Mouse (Mus musculus) liver (tissue): ENCODE measurements at regions not wholly inside any gene's neighbourhood (a gene's known extent, or its start where the extent isn't known, plus 50 kb on each side); places are given as distances from the start of the nearest gene placed in this dataset.
A peak's percentile ranks its signal among the peaks of the same experiment; 100 is the strongest.

Experiments used
- DNase-seq: peaks from one replicate; pipeline ENCODE4 v3.0.0-alpha.2; 2020; ENCODE audit warnings: mixed read lengths

DNA sequence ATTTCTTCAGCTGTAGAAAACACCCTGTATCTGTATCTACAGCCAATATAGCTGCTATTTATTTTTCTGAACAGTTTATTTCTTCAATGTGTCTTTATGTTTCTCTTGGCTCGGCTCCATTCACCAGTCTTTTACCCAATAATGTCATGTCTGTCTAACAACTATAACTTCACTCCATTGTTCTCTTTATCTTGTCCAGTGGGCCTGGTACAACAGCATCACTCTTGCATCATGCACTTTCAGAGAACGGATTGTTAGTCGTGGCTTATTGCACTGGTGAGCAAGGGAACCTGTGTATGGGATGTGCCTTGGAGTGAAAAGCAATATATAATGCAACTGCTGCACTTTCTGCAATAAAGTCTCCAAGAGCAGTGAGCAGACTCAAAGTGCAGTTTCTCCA is 299.6 kb upstream of the Marcks start:
- no peak for DNase-seq

DNA sequence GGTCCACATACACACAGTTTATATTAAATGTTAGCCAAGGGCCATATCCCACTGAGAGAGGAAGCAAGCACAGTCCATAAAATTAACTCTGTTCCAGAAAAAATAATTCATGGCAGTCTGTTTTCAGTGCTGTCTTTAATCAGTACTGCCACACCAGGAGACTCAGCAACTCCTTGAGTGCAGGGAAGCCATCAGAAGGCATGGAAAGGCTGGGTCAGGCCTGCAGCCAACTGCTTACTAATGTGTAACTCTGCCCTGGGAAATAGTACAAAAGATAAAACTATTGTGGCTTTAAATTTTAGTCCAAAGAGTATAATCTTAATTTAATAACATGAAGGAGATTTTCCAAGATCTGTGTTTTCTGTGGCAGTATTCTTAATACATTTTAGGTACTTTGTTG is 298.1 kb upstream of the Marcks start:
- DNase-seq = no peak

DNA sequence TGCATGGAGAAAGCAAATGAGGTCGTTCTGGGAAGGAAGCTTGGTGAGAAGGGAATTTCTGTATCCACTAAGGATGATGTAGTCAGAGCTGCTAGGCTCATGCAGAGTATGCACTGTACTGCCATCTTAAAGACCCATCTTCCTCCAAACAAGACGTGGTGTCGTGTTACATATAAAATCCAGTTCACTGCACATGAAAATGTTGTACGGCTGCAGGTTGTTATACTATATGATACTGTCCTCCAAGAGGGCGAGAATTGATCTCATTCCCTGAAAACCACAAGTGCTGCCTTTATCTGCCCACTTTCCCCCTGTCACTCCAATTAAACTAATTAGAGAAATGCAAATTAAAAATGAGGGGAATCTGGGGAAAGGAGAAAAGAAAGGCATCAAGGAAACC is 295.5 kb upstream of the Marcks start:
- DNase-seq = no peak

DNA sequence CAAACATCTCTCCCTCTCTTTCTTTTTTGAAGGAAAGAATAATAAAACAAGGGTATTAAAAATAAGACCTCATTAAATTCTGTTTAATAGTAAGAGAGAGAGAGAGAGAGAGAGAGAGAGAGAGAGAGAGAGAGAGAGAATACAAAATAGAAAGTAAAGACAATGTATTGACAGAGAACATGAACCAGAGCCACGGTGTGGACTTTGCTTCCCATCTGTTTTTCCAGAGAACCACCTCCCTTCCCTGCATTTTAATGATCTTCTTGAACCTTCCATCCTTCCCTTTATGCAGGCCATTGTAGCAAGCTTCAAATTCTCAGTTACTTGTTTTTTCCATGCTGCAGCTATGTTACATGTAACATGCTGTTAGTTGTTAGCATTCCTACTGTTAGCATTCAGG is 284.3 kb upstream of the Marcks start:
- DNase-seq = no peak

DNA sequence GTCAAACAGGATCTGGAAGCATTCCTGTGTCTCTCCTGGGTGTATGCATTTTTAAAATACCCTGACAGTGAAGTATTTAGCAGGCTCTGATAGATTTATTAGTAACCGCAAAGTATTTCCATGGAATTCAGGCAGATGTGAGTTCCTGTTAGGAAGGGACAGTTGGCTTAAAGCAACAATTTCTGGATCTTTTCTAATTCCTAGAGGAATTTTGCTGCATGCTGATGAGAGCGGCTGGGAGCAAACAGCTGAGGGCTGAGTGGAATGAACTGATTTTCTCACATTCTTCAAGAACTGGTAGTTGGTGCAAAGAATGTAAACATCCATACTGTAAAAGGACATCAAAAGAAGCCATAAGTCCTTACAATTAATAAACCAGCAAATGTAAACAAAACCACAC is 283.9 kb upstream of the Marcks start:
- DNase-seq = no peak

DNA sequence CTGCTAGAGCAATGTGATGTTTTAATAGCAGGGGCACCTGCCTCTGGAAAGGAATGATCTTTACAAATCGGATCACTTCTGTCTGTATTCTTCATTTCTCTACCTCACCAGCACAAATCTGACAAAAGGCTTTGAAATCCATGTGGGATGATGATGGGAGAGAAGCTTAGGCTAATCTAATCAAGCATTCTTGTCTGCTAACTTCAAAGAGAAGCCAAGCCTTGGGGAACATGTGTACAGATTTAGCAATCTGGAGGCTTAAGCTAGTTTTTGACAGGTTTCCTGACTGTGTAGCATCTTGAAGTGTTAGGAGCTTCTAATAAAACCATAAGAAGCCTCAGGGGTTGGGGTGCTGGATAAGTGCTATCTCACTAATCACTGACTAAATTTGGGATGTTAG is 277.6 kb upstream of the Marcks start:
- no peak for DNase-seq

DNA sequence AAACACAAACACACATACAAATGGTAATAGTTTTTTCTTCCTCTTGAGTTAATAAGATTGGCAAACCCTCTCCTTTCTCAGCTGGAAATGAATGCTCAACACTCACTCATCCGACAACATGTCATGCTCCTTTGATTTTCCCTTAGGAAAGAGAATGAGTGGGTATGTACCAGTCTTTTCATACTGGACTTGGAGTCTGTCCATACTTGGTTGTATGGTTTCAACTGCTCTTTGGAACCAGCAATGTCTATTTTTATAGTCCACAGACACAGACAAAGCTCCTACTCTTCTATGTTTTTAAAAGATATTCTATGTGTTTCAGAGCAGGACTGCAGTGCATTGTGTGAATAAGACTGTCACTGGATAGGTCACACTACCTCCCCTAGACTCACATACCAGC is 273.7 kb upstream of the Marcks start:
- no peak for DNase-seq

DNA sequence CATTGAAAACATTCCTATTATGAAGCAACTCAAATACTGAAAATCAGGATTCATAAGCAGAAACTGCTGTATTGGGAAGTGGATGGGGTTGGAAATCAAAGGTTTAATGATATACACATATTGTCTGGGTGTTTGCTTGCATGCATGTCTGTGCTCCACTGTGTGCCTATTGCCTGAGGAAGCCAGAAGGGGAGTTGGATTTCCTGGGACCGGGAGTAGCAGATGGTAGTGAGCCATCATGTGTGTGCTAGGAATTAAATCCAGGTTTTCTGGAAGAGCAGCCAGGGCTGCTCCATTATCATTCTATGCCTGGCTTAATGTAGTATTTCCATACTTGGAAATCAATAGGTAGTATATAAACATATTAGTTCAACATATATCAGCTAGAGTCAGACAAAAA is 271.0 kb upstream of the Marcks start:
- DNase-seq = no peak

DNA sequence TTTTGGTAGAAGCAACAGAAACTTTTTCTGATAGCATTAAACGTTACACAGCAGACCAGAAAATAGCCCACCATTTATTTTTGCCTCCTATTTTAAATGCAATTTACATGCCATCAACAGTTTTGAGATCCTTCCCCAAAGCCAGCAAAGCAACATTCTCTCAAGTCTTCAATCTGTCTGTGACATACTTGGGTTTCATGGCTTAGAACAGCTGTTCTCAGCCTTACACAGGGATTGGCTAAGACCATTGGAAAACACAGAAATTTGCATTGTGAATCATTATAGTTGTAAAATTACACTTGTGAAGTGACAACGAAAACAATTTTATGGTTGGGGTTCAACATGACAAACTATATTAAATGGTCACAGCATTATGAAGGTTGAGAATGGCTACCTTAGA is 268.8 kb upstream of the Marcks start:
- DNase-seq = no peak

DNA sequence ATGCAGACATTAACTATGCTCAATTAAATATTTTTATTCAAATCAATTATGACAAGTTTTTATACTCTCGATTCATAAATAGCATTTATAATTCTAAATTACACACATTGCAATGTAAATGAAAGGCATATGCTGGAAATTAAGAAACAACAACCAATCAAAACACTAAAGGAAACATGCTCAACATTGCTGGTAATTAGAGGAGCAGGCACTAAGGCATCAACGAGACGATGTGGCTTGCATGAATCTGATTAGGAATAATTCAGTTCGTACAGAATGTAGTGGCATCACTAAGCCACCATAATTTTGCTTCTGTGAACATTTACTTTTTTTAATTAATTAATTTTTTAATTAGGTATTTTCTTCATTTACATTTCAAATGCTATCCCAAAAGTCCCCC is 266.2 kb upstream of the Marcks start:
- no peak for DNase-seq

DNA sequence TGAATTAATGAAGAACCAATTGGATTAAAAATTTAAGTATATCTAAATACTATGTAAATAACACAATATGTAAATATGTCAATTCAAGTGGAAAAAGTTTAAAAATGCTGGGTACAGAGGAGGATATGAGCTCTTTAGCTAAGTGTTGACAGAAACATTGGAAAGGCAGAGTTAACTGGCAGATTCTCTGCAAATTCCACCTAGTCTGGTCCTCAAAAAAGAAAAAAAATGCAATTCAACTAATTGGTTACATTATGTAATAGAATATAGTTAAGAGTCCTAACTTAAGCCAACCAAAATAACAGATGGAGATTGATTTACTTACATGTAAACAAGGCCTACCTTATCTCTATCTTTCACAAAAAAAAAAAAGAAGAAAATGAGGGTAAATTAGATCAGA is 265.7 kb upstream of the Marcks start:
- DNase-seq = no peak

DNA sequence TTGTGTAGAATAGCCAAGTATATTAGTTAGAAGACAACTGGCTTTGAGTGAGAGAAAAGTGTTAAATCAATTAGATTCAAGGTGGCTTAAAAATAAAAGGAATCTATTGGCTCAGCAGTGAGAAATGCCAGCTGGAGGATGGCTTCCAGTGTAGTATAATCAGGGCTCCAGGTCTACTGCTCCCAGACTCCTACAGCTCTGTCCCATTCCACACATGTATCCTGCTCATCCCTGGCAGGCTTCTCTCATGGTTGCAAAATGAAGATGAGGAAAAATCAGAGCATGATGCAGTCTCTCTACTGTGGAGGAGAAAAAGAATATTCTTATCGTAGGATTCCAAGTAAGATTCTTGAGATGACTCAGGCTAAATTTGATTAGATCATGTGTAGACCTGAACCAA is 263.7 kb upstream of the Marcks start:
- no peak for DNase-seq

DNA sequence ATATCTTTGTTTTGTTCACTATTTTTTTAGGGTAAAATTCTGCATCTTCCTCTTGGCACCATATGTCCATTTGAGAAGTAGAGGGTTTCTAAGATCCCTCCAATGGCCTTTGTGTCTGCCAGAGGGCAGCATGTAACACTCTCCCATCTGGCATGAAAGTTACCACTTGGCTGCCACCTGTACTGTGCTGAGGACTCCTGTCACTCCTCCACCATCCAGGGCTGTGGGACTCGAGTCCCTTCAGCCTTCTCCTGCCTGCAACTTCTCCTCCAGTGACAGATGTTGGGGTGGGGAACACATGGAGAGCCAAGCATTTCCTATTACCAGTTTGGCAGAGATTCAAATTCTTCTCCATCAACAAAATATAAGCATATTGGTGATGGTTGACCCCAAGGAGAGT is 262.3 kb upstream of the Marcks start:
- DNase-seq = no peak

DNA sequence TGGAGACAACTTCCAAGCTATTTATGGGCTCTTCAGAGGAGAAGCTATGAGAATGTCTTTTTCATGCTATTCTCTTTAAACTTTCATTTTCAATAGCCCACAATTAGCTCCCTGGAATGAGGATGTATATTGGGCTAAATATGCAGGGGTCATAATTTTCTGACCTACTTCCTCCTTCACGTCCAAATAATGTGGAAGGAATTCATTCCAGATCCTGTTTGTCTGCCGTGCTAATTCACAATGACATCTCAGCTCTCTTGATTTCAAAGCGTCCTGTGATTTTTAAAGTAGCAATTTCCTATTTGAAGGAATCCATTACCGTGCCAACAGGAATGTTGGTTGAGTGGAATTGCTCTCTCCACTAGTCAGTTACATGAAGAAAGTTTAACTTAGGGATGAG is 261.7 kb upstream of the Marcks start:
- DNase-seq = no peak

DNA sequence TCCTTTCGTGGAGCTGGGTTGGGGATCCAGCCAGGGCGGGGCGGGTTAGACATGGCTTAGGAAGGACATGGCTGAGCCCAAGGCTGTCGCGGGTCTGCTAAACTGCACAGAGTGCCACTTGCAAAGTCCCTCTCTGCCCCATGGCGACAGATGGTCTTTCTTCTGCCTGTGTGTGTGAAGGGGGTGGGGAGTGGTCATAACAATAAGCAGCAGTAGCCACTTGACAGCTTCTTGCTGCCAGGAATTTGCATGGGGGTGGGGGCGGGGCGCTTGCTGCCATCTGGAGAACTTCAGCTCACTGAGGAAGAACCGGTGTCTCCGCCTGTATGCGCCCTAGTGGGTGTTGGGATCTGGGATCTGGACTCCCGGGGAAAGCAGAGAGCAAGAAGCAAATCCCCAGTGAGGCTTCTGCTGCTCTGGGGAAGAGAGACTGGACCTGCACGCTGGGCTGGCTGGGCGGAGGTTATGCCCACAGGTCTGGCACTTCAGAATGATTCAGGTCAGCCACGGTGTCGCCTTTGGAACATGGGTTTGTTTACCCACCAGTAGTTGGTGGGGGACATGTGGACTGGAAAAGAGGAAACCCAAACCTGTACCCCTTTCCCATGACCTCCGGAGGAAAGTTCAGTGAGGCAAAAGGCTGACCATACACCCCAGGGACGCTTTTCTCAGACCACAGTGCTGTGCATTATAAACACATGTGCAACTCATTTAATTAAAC is 258.7 kb upstream of the Marcks start:
- peak; percentile 67 for DNase-seq

DNA sequence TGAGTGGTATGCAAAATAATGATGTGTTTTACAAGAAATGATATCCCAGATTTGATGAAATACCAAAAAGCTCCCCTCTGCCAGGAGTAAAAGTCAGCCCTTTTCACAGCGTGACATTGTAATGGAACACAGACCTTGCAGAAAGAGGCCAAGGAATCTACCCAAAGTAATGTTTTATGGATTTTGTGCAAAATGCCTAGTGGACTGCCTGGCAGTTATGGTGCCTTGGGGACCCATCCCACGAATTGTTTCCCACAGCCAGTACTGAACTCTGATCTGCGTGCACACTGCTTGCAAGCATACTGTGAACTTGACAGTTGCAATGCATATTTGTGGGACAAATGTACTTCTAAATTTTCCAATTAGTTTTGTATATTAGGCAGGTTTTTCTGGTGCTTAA is 251.3 kb upstream of the Marcks start:
- no peak for DNase-seq

DNA sequence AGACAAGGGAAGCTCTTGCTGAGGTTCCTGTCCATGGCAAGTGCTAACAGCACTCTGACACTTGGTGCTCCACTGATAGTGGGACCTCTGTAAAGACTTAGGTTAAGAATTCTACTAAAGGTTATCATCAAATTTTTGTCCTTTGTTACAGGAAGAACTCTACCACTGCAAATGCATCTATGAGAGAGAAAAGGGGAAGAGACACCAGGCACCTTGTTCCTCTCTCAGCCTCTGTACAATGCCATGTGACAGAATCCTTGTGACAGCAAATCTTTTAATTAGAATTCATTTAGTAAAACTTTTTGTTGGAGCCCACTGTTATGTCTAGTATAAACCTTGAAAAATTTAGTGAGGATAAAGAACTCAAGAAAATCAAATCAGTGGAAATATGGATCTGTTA is 247.5 kb upstream of the Marcks start:
- no peak for DNase-seq

DNA sequence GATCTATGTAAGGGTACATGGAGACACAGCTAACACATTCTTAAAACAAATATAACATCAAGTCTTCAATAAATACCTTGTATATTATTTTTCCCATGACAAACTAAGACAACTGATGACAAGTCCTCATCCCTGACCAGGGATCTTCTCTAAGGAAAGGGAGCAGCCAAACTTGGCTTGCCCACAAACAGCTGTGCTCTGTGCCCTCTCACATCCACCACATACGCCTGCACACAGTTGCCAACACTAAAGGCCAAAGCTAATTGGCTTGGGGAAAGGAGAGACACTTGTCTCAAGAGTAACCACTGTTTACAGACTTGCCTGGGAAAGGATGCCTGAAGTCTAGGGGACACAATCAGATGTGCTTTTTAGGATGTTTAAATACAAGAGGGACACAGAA is 241.3 kb upstream of the Marcks start:
- no peak for DNase-seq

DNA sequence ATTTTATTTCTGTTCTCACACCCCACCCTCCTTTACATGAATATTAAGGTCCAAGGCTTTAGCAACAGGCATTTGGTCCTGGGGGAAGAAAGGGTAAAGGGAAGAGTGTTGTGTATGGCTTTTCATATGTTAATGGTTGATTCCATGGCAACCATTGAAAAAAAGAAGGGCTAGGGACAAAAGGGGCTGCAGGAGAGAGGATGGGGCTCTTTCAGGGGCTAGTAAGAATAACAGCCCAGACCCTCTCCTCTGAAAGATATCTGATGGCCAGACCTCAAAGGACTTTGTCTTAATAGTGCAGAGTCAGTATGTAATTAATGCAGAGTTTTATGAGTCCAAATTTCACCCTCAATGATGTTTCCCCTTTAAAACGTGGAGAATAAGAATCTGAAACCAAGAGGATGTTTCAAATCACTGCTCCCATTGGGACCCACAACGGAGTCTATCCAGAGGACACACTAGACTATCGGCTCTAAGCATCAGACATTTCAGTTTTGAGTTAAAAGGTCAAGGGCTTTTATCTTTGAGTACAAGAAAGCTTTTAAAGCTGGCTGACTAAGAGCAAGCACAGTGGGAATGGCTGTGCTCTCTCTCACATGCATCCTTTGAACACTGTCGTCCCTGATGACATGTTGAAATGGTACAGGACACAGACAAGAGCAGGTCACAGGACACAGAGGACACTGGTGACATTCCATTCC is 239.4 kb upstream of the Marcks start:
- DNase-seq = no peak

DNA sequence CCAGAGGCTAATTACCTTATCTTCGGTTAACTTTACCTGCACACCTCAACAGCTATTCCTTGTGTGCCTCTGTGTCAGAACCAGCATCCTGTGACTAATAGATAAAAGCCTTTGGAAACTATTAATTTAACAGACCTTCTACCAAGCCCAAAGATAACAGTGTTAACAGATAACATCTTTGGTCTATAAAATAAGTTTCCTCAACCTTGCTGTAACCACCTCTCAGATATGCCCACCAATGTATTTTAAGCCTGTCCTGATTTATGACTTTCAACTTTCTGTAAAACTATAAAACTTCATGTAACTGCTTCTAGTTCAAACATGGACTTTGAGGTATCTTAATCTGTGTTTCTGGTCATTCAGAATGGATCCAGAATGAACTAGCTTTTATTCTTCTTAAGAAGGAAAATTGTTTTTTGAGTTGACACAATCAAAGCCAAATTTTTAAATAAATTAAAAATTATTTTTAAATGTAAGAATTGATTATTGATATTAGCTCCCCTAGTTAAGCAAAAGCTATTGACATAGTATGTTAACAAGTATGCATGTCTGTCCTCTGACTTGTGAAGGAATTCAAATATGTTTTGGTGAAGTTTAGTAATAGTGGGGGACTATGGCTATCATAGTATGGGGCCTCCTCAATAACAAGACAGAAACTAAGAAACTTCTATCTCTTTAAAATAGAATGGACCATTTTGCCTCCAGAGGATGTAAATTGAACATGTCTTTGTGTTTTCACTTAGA is 238.7 kb upstream of the Marcks start:
- no peak for DNase-seq

DNA sequence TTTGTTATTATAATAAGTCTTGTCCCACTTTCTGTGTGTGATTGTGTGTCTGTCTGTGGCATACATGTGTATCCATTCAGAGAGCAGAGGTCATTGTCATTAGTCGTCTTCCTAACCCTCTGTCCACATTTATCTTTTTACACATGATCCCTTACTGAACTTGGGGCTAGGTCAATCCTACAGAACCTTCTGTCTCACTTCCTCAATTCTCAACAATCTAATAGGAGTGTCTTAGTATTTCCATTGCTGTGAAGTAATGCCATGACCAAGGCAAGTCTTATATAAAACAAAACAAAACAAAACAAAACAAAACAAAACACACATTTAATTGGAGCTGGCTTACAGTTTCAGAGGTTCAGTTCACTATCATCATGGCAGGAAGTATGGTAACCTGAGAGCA is 237.5 kb upstream of the Marcks start:
- no peak for DNase-seq

DNA sequence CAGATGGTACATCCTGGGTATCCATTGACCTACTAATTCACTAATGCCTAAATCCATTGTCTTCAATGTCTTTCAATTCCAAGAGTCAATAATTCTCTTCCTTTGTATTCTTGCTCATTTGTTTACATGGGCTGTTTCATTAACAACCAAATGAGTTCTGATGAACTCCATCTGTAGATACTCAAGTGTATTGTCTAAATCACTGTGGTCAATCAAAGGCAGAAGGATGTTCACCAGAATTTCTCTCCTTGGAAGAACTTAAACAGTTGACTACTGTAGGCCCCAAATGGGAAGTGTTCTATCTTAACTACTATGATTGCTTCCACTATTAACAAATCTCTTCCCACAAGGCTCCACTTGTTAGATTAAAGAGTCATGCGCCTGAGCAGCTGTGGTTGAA is 236.9 kb upstream of the Marcks start:
- DNase-seq = no peak

DNA sequence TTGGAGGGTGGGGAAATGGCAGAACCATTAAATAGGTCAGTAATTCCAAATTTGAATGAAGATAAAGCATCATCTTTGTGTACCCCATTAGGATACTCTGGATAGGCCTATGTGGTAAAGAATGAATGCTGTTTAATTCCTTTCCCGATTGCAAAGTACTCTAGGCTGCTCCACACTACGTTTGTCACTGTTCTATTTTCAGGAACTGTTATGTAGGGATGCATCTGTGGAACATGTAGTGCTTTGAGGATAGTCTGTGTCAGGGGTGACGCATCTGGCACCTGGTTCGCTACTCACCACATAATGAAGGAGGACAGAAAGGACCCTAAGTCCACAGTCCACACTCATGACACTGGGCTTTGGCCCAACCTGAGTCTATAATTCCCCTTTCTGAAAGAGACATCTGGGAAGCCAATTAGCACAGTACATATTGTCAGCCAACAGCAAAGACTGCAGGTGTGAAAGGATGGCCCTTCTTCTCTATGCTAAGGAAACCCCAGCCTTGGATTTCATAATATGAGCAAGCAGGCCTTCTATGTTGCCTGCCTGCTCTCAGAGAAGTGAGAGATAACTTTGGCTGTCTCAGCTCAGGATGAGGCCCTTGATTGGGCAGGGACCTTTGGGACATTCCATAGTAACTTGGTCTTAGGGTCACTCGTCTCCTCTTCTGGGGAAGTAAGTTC is 230.4 kb upstream of the Marcks start:
- DNase-seq = no peak

DNA sequence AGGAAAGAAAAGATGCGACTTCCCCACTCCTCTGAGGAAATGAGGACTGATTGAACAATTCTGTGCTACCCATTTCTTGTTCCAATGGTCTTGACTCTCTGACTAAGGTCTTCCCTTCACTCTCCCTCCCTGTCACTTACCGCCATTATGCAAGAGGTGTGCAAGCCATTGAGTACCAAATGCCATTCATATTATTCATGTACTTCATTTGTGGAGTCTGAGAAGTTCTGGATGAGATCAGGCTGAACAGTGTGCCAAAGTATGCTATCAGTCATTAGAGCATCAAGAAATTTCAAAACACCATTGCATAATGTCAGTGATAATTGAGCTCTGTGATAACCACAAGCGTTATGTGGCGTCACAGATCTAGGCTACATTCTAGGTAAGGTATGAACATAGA is 229.1 kb upstream of the Marcks start:
- DNase-seq = no peak
